Mouse (Mus musculus) lung, embryonic 14.5 days (tissue): ENCODE data around the gene Tmem211. TPM values are rescaled to one million over a fixed set of nuclear protein-coding genes. Genes with fewer than 3 reads are reported as not detected.

ENCODE experiments used
- ATAC-seq: fragments of 200-750 bp; cut with Nextera tagmentation; 2 replicates; pipeline ENCODE4 v1.8.0; 2017; ENCODE audit warnings: mild to moderate bottlenecking, moderate TSS enrichment, moderate library complexity; ENCODE audit not compliant: insufficient read depth
- DNase-seq: peaks from one replicate; pipeline ENCODE4 v3.0.0-alpha.2; 2015
- H3K27ac ChIP-seq: fragments of 300-500 bp; sonication (generic); 2 replicates; pipeline ENCODE4 v1.5.1; 2014; ENCODE audit warnings: low read depth, mild to moderate bottlenecking, moderate library complexity
- H3K27me3 ChIP-seq: fragments of 300-500 bp; sonication (generic); 2 replicates; pipeline ENCODE4 v1.6.1; 2014; ENCODE audit warnings: low read length, control low read depth; ENCODE audit not compliant: insufficient read depth
- H3K36me3 ChIP-seq: fragments of 300-500 bp; sonication (generic); 2 replicates; pipeline ENCODE4 v1.6.1; 2014; ENCODE audit warnings: control low read depth; ENCODE audit not compliant: insufficient read depth
- H3K4me1 ChIP-seq: fragments of 300-500 bp; sonication (generic); 2 replicates; pipeline ENCODE4 v1.6.1; 2014; ENCODE audit warnings: antibody characterized with exemption, control low read depth; ENCODE audit not compliant: insufficient read depth
- H3K4me2 ChIP-seq: fragments of 300-500 bp; sonication (generic); 2 replicates; pipeline ENCODE4 v1.6.1; 2014; ENCODE audit warnings: mild to moderate bottlenecking
- H3K4me3 ChIP-seq: fragments of 300-500 bp; sonication (generic); 2 replicates; pipeline ENCODE4 v1.5.1; 2014; ENCODE audit warnings: low read depth, low read length
- H3K9ac ChIP-seq: fragments of 300-500 bp; sonication (generic); 2 replicates; pipeline ENCODE4 v1.6.1; 2014
- H3K9me3 ChIP-seq: fragments of 300-500 bp; sonication (generic); 2 replicates; pipeline ENCODE4 v1.6.1; 2016; ENCODE audit warnings: low read depth, low read length, control low read depth
- CTCF ChIP-seq: IDR thresholded peaks from 2 replicates; pipeline ENCODE4 v1.5.1; 2016; ENCODE audit warnings: antibody characterized with exemption, low read depth
- WGBS: fragments of 180-500 bp; shearing (Covaris S2); extraction: QIAGEN DNeasy Blood & Tissue Kit; methylation state at CpG from one replicate; pipeline ENCODE4 v1.1.7; 2014; 5-methylcytosine and 5-hydroxymethylcytosine counted together
- polyA plus RNA-seq: library from polyadenylated mRNA; unstranded; fragments of >200 nt; fragmentation: Nextera tagmentation; extraction: Ambion mirVana; gene quantifications from 2 replicates; pipeline ENCODE4 v1.2.1, GENCODE M21; 2014

Gene Tmem211
- polyA plus RNA-seq, 1 experiment from 2014 or later: not detected

DNA sequence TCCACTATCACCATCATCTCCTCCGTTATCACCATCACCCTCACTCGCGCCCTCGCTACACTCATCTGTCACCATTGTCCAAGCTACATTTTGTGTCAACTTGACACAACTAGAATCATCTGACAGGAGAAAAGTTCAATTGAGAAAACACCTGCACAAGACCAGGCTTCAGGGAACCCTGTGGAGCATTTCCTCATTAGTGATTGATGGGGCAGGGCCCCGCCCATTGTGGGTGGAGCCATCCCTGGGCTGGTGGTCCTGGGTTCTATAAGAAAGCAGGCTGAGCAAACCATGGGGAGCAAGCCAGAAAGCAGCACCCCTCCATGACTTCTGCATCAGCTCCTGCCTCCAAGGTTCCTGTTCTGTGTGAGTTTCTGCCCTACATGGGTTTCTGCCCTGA, 61.1 kb downstream of the Tmem211 start:
- 41% methylated on average over 5 of the region's 5 CpGs for WGBS
- H3K9ac ChIP-seq: no peak overlapping the region
- ATAC-seq: no peak
- H3K4me3 ChIP-seq: no peak overlapping the region
- H3K4me2 ChIP-seq: no peak overlapping the region
- H3K27me3 ChIP-seq: peaks cover 19% of the 10 kb centered on the region
- no peak for DNase-seq
- no peaks in the 10 kb centered on the region for H3K9me3 ChIP-seq
- H3K36me3 ChIP-seq: no peaks in the 10 kb centered on the region
- no peak for TF ChIP-seq CTCF
- H3K4me1 ChIP-seq: no peaks in the 10 kb centered on the region
- H3K27ac ChIP-seq: no peak overlapping the region

DNA sequence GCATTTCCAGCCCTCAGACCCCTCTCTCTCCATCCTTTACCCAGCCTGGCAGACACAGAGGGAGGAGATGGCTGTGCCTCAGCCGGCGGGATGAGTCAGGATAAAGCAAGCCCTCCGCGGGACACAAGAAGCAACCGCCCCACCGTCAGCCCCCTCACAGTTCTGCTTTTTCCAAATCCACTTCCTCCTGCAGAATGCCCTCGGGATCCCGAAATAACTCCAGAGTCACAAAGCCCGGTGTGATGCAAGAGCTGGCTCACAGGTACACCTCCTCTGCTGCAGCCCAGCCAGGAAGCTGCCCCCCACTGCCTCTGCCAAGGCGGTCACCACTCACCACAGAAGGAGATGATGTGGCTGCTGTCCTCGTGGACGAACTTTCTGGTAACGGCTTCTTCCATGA, 61.8 kb downstream of the Tmem211 start:
- Histone ChIP-seq H3K27me3 (peaks cover 19% of the 10 kb centered on the region), H3K4me2 (no peak overlapping the region), H3K36me3 (no peaks in the 10 kb centered on the region), H3K27ac (no peak overlapping the region), H3K4me3 (no peak overlapping the region), H3K9ac (no peak overlapping the region), H3K4me1 (no peaks in the 10 kb centered on the region), H3K9me3 (no peaks in the 10 kb centered on the region)
- DNase-seq (no peak), ATAC-seq (no peak)
- 36% methylated on average over 13 of the region's 13 CpGs for WGBS
- TF ChIP-seq CTCF: no peak

Other genes with a start within 250 kb of the Tmem211 start
- 14.1 and 15.0 TPM in 2 replicates for gene Grk3, start 211.1 kb upstream of the Tmem211 start, polyA plus RNA-seq
- not detected in 2 replicates for gene Crybb2, start 156.8 kb upstream of the Tmem211 start, polyA plus RNA-seq
- 0.46 and 1.1 TPM in 2 replicates for gene Crybb3, start 145.3 kb upstream of the Tmem211 start, polyA plus RNA-seq
- 6.9 TPM in 2 replicates for gene 2900026A02Rik, start 5.7 kb upstream of the Tmem211 start, polyA plus RNA-seq
- 3.8 and 5.2 TPM in 2 replicates for gene Sgsm1, start 83.9 kb downstream of the Tmem211 start, polyA plus RNA-seq
- gene Aym1, start 130.4 kb downstream of the Tmem211 start, polyA plus RNA-seq: not detected in 2 replicates